Mouse (Mus musculus) kidney, postnatal 36 days (tissue): ENCODE results near the gene Srrm4.

Experiments
- DNase-seq, 2 experiments: peaks; one replicate each; pipeline ENCODE4 v3.0.0; 2021 to 2022; ENCODE audit warnings: mixed read lengths in 2 of 2

Gene Srrm4

GRCm38 (mm10) chr5:116552584-116552983 lies 39.0 kb downstream of the Srrm4 start:
- DNase-seq: no peak

GRCm38 (mm10) chr5:116545746-116546145 lies 45.9 kb downstream of the Srrm4 start:
- DNase-seq: peak in 1 of 2 experiments; percentile 5

- peak in 1 of 2 experiments; percentile 3 for DNase-seq
These were observed 49.3 kb downstream of the Srrm4 start for GRCm38 (mm10) chr5:116542317-116542716.

- DNase-seq: peak in 1 of 2 experiments; percentile 6
These were observed 50.5 kb downstream of the Srrm4 start for GRCm38 (mm10) chr5:116541128-116541527.

GRCm38 (mm10) chr5:116539360-116539759 lies 52.3 kb downstream of the Srrm4 start:
- DNase-seq: no peak

- DNase-seq: peak in 1 of 2 experiments; percentile 4
These were observed 53.1 kb downstream of the Srrm4 start for GRCm38 (mm10) chr5:116538491-116538890.

- no peak for DNase-seq
These were observed 65.3 kb downstream of the Srrm4 start for GRCm38 (mm10) chr5:116526324-116526723.

- DNase-seq: no peak
These were observed 66.3 kb downstream of the Srrm4 start for GRCm38 (mm10) chr5:116525308-116525707.

GRCm38 (mm10) chr5:116523553-116523952 lies 68.1 kb downstream of the Srrm4 start:
- no peak for DNase-seq

- peak; percentile 34 to 38 for DNase-seq
These were observed 68.5 kb downstream of the Srrm4 start for GRCm38 (mm10) chr5:116523079-116523478.

GRCm38 (mm10) chr5:116522273-116522672 lies 69.3 kb downstream of the Srrm4 start:
- no peak for DNase-seq

GRCm38 (mm10) chr5:116518047-116518446 lies 73.6 kb downstream of the Srrm4 start:
- peak in 1 of 2 experiments; percentile 34 for DNase-seq

GRCm38 (mm10) chr5:116512135-116512534 lies 79.5 kb downstream of the Srrm4 start:
- DNase-seq: no peak

- no peak for DNase-seq
These were observed 81.4 kb downstream of the Srrm4 start for GRCm38 (mm10) chr5:116510229-116510628.

- no peak for DNase-seq
These were observed 90.3 kb downstream of the Srrm4 start for GRCm38 (mm10) chr5:116501342-116501741.

GRCm38 (mm10) chr5:116498880-116499640 lies 92.6 kb downstream of the Srrm4 start:
- DNase-seq: no peak

GRCm38 (mm10) chr5:116497866-116498265 lies 93.8 kb downstream of the Srrm4 start:
- DNase-seq: no peak

GRCm38 (mm10) chr5:116497205-116497604 lies 94.4 kb downstream of the Srrm4 start:
- peak; percentile 63 to 65 for DNase-seq

GRCm38 (mm10) chr5:116496717-116497116 lies 94.9 kb downstream of the Srrm4 start:
- DNase-seq: no peak

GRCm38 (mm10) chr5:116495466-116495865 lies 96.2 kb downstream of the Srrm4 start:
- no peak for DNase-seq

- DNase-seq: no peak
These were observed 97.2 kb downstream of the Srrm4 start for GRCm38 (mm10) chr5:116494377-116494776.

- no peak for DNase-seq
These were observed 98.9 kb downstream of the Srrm4 start for GRCm38 (mm10) chr5:116492726-116493125.

GRCm38 (mm10) chr5:116491794-116492420 lies 99.7 kb downstream of the Srrm4 start:
- no peak for DNase-seq

GRCm38 (mm10) chr5:116490826-116491225 lies 100.8 kb downstream of the Srrm4 start:
- peak; percentile 21 to 55 for DNase-seq
